Mouse (Mus musculus) hindbrain, embryonic 15.5 days (tissue): ENCODE measurements around the gene Stat5b. TPM values are rescaled to one million over a fixed set of nuclear protein-coding genes. Genes with fewer than 3 reads are reported as not detected.

ENCODE experiments used
- ATAC-seq: fragments of 200-750 bp; cut with Nextera tagmentation; 2 replicates; pipeline ENCODE4 v1.8.0; 2017; ENCODE audit warnings: low read depth, moderate number of reproducible peaks, moderate TSS enrichment; ENCODE audit not compliant: low FRiP score
- H3K27ac ChIP-seq: fragments of 300-500 bp; sonication (generic); replicated peaks from 2 replicates; pipeline ENCODE4 v1.5.1; 2015; ENCODE audit warnings: mild to moderate bottlenecking, inconsistent platforms
- H3K27me3 ChIP-seq: fragments of 300-500 bp; sonication (generic); 2 replicates; pipeline ENCODE4 v1.6.1; 2015; ENCODE audit warnings: control low read depth, inconsistent platforms
- H3K36me3 ChIP-seq: fragments of 300-500 bp; sonication (generic); 2 replicates; pipeline ENCODE4 v1.6.1; 2015; ENCODE audit warnings: control low read depth, inconsistent platforms
- H3K4me1 ChIP-seq: fragments of 300-500 bp; sonication (generic); replicated peaks from 2 replicates; pipeline ENCODE4 v1.6.1; 2015; ENCODE audit warnings: control low read depth, inconsistent platforms
- H3K4me2 ChIP-seq: fragments of 300-500 bp; sonication (generic); 2 replicates; pipeline ENCODE4 v1.6.1; 2015; ENCODE audit warnings: moderate library complexity, mild to moderate bottlenecking, inconsistent platforms
- H3K4me3 ChIP-seq: fragments of 300-500 bp; sonication (generic); 2 replicates; pipeline ENCODE4 v1.5.1; 2015; ENCODE audit warnings: mild to moderate bottlenecking, inconsistent platforms
- H3K9ac ChIP-seq: fragments of 300-500 bp; sonication (generic); 2 replicates; pipeline ENCODE4 v1.6.1; 2015; ENCODE audit warnings: inconsistent platforms
- H3K9me3 ChIP-seq: fragments of 300-500 bp; sonication (generic); 2 replicates; pipeline ENCODE4 v1.6.1; 2016; ENCODE audit warnings: control low read depth, inconsistent platforms
- WGBS: fragments of 180-500 bp; shearing (Covaris S2); methylation state at CpG from one replicate; pipeline ENCODE4 v1.1.7; 2015; 5-methylcytosine and 5-hydroxymethylcytosine counted together
- polyA plus RNA-seq: library from polyadenylated mRNA; unstranded; fragments of >200 nt; fragmentation: Nextera tagmentation; extraction: Ambion mirVana; gene quantifications from 2 replicates; pipeline ENCODE4 v1.2.1, GENCODE M21; 2015

Stat5b gene
- polyA plus RNA-seq, 1 experiment from 2014 or later: 20.3 TPM

GRCm38 (mm10) chr11:100861335-100861734 is 10.8 kb upstream of the Stat5b start:
- no peak overlapping the region for H3K27ac ChIP-seq
- no peak overlapping the region for H3K9ac ChIP-seq
- no peak for ATAC-seq
- H3K4me2 ChIP-seq: no peak overlapping the region
- peaks cover 9% of the 10 kb centered on the region; the same call in 1 of the 2 replicates for H3K4me1 ChIP-seq
- H3K27me3 ChIP-seq: peaks cover 32% of the 10 kb centered on the region
- H3K36me3 ChIP-seq: no peaks in the 10 kb centered on the region
- H3K9me3 ChIP-seq: no peaks in the 10 kb centered on the region
- no peak overlapping the region for H3K4me3 ChIP-seq
- WGBS: 92% methylated on average over 7 of the region's 7 CpGs

GRCm38 (mm10) chr11:100860198-100861048 is 9.9 kb upstream of the Stat5b start:
- Histone ChIP-seq H3K4me3 (peak overlapping the region; percentile 45), H3K4me2 (peak overlapping the region; percentile 64), H3K27ac (no peak overlapping the region), H3K9me3 (no peaks in the 10 kb centered on the region), H3K4me1 (peaks cover 9% of the 10 kb centered on the region; the same call in 1 of the 2 replicates), H3K9ac (peak overlapping the region; percentile 37), H3K36me3 (no peaks in the 10 kb centered on the region), H3K27me3 (peaks cover 32% of the 10 kb centered on the region)
- peak; percentile 74 for ATAC-seq
- 3% methylated on average over 49 of the region's 55 CpGs for WGBS

GRCm38 (mm10) chr11:100859579-100860075 is 9.1 kb upstream of the Stat5b start:
- no peak for ATAC-seq
- H3K27ac ChIP-seq: no peak overlapping the region
- H3K36me3 ChIP-seq: no peaks in the 10 kb centered on the region
- H3K4me1 ChIP-seq: peaks cover 9% of the 10 kb centered on the region; the same call in 1 of the 2 replicates
- H3K9ac ChIP-seq: no peak overlapping the region
- WGBS: 43% methylated on average over 6 of the region's 6 CpGs
- peaks cover 32% of the 10 kb centered on the region for H3K27me3 ChIP-seq
- peak overlapping the region; percentile 45 for H3K4me3 ChIP-seq
- H3K4me2 ChIP-seq: peak overlapping the region; percentile 64
- H3K9me3 ChIP-seq: no peaks in the 10 kb centered on the region

- Histone ChIP-seq H3K27me3 (peaks cover 32% of the 10 kb centered on the region), H3K36me3 (no peaks in the 10 kb centered on the region), H3K9ac (peak within 1 kb of the TSS; percentile 37), H3K4me1 (peaks cover 9% of the 10 kb centered on the region; the same call in 1 of the 2 replicates), H3K9me3 (no peaks in the 10 kb centered on the region), H3K4me2 (peak within 1 kb of the TSS; percentile 64), H3K27ac (no peak within 1 kb of the TSS), H3K4me3 (peak within 1 kb of the TSS; percentile 45)
- WGBS: 47% methylated on average over 9 of the region's 9 CpGs
- peak; percentile 49 for ATAC-seq
These were observed 8.5 kb upstream of the Stat5b start, which contains the start of gene Stat5a for GRCm38 (mm10) chr11:100858935-100859578. Gene Stat5a (plus strand): TSS chr11:100859351.

GRCm38 (mm10) chr11:100857960-100858359 is 7.4 kb upstream of the Stat5b start:
- Histone ChIP-seq H3K9me3 (no peaks in the 10 kb centered on the region), H3K27me3 (peaks cover 37% of the 10 kb centered on the region)
- WGBS: 70% methylated on average over 6 of the region's 6 CpGs

GRCm38 (mm10) chr11:100855178-100855577 is 4.7 kb upstream of the Stat5b start:
- 86% methylated on average over 4 of the region's 4 CpGs for WGBS
- Histone ChIP-seq H3K4me1 (peaks cover 12% of the 10 kb centered on the region), H3K36me3 (no peaks in the 10 kb centered on the region), H3K27me3 (peaks cover 20% of the 10 kb centered on the region), H3K27ac (no peak overlapping the region), H3K4me3 (no peak overlapping the region), H3K4me2 (no peak overlapping the region), H3K9me3 (no peaks in the 10 kb centered on the region), H3K9ac (no peak overlapping the region)
- ATAC-seq: no peak

More at GRCm38 (mm10) chr11:100857960-100858359, 7.4 kb upstream of the Stat5b start:
- no peak overlapping the region for H3K4me3 ChIP-seq
- H3K36me3 ChIP-seq: no peaks in the 10 kb centered on the region
- H3K4me1 ChIP-seq: peaks cover 9% of the 10 kb centered on the region; the same call in 1 of the 2 replicates
- no peak overlapping the region for H3K27ac ChIP-seq
- H3K9ac ChIP-seq: no peak overlapping the region
- no peak for ATAC-seq
- H3K4me2 ChIP-seq: no peak overlapping the region

GRCm38 (mm10) chr11:100854268-100854667 is 3.7 kb upstream of the Stat5b start:
- peaks cover 14% of the 10 kb centered on the region for H3K27me3 ChIP-seq
- ATAC-seq: no peak
- WGBS: 66% methylated on average over 4 of the region's 4 CpGs
- H3K27ac ChIP-seq: no peak overlapping the region
- peaks cover 15% of the 10 kb centered on the region for H3K4me1 ChIP-seq
- no peaks in the 10 kb centered on the region for H3K36me3 ChIP-seq
- H3K9ac ChIP-seq: no peak overlapping the region
- no peaks in the 10 kb centered on the region for H3K9me3 ChIP-seq
- no peak overlapping the region for H3K4me2 ChIP-seq
- H3K4me3 ChIP-seq: no peak overlapping the region

GRCm38 (mm10) chr11:100853018-100853417 is 2.5 kb upstream of the Stat5b start:
- H3K36me3 ChIP-seq: no peaks in the 10 kb centered on the region
- no peak overlapping the region for H3K4me2 ChIP-seq
- H3K9ac ChIP-seq: no peak overlapping the region
- peaks cover 8% of the 10 kb centered on the region; the same call in 1 of the 2 replicates for H3K27me3 ChIP-seq
- no peaks in the 10 kb centered on the region for H3K9me3 ChIP-seq
- H3K27ac ChIP-seq: no peak overlapping the region
- no peak for ATAC-seq
- 85% methylated on average over 5 of the region's 5 CpGs for WGBS
- H3K4me3 ChIP-seq: no peak overlapping the region
- peaks cover 27% of the 10 kb centered on the region for H3K4me1 ChIP-seq

GRCm38 (mm10) chr11:100852088-100852487 is 1.6 kb upstream of the Stat5b start:
- H3K4me2 ChIP-seq: no peak overlapping the region
- H3K9me3 ChIP-seq: no peaks in the 10 kb centered on the region
- peaks cover 8% of the 10 kb centered on the region; the same call in 1 of the 2 replicates for H3K27me3 ChIP-seq
- H3K36me3 ChIP-seq: no peaks in the 10 kb centered on the region
- H3K27ac ChIP-seq: no peak overlapping the region
- H3K4me1 ChIP-seq: peaks cover 33% of the 10 kb centered on the region
- no peak for ATAC-seq
- H3K9ac ChIP-seq: no peak overlapping the region
- WGBS: 92% methylated on average over 2 of the region's 2 CpGs
- no peak overlapping the region for H3K4me3 ChIP-seq

GRCm38 (mm10) chr11:100850778-100851528 is 429 bp upstream of the Stat5b start:
- Histone ChIP-seq H3K27me3 (peaks cover 8% of the 10 kb centered on the region; the same call in 1 of the 2 replicates), H3K9me3 (no peaks in the 10 kb centered on the region), H3K27ac (peak overlapping the region; percentile 86), H3K36me3 (no peaks in the 10 kb centered on the region), H3K9ac (peak overlapping the region; percentile 72), H3K4me2 (peak overlapping the region; percentile 81), H3K4me3 (peak overlapping the region; percentile 81), H3K4me1 (peaks cover 33% of the 10 kb centered on the region)
- ATAC-seq: peak; percentile 32
- under 1% methylated on average over 33 of the region's 33 CpGs for WGBS

- 3% methylated on average over 13 of the region's 13 CpGs for WGBS
- H3K36me3 ChIP-seq: no peaks in the 10 kb centered on the region
- H3K9ac ChIP-seq: peak overlapping the region; percentile 72
- H3K27me3 ChIP-seq: peaks cover 8% of the 10 kb centered on the region; the same call in 1 of the 2 replicates
- H3K27ac ChIP-seq: peak overlapping the region; percentile 86
- ATAC-seq: no peak
- peak overlapping the region; percentile 81 for H3K4me3 ChIP-seq
- peak overlapping the region; percentile 81 for H3K4me2 ChIP-seq
- peaks cover 33% of the 10 kb centered on the region for H3K4me1 ChIP-seq
- no peaks in the 10 kb centered on the region for H3K9me3 ChIP-seq
These were observed 977 bp downstream of the Stat5b start for GRCm38 (mm10) chr11:100849456-100850037.
